Mouse (Mus musculus): ENCODE measurements around the gene Mto1.
"Not testable (repeated sequence)": the region's sequence is repeated elsewhere in the genome, so short reads cannot be mapped to it uniquely, and the experiment has no call there.

The Mto1 gene

DNA sequence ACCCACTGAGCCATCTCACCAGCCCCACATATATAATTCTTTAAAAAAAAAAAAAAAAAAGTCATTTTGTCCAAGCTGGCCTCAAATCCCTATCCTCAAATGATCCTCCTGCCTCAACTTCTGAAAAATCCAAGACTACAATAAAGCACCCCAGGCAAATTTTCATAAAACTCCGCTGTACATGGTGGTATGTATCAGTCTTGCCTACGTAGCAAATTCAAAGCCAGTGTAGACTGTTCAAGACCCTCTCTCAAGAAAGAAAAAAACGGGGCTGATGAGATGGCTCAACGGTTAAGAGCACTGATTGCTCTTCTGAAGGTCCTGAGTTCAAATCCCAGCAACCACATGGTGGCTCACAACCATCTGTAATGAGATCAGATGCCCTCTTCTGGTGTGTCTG lies 27.9 kb downstream of the Mto1 start:
- no peak for DNase-seq (ENCODE audit: low spot score)

DNA sequence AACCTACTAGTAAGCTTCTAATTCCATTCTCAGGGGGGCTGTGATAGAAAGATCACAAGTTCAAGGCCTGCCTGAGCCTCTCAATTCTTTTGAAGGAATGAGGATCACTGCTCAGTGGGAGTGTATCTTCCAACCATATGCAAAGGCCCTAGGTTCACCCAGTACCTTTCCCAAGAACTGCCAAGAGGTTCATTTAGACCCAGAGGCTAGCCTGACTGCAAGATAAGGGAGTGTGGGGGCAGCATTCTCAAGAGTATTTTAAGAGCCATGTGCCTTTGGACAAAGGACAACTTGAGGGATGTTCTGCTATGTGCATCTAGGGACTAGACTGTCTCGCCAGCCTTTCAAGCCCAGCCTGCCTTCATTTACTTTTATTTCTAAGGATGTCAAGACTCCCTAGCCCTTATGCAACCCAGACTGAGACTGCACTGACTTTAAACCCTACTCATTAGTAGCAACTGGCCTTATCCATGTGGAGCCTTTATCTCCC lies 28.6 kb downstream of the Mto1 start:
- no peak for DNase-seq (ENCODE audit: low spot score)

DNA sequence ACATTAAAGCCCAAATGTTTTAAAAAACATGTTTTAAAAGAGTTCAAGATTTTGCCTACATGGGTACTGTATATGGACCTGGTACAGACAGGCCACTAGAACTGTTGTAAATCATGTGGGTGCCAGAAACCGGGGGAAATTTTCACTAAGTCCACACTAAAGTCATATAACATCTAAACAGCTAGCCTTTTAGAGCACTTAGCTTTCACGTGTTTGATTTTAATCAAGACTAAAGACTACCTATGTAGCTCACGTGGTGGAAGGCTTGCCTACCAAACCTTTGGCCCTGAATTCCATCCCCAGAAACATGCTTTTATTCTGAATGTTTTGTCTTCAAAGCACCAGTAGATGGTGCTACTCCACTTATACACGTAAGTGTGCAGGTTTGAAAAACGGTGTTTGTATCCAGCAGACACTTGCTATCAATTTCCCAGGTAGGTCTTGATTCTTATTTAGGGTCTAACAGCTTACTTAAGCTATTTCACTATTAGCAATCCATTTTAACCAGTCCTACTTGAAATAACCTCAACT lies 29.1 kb downstream of the Mto1 start:
- DNase-seq (ENCODE audit: low spot score), result no peak

DNA sequence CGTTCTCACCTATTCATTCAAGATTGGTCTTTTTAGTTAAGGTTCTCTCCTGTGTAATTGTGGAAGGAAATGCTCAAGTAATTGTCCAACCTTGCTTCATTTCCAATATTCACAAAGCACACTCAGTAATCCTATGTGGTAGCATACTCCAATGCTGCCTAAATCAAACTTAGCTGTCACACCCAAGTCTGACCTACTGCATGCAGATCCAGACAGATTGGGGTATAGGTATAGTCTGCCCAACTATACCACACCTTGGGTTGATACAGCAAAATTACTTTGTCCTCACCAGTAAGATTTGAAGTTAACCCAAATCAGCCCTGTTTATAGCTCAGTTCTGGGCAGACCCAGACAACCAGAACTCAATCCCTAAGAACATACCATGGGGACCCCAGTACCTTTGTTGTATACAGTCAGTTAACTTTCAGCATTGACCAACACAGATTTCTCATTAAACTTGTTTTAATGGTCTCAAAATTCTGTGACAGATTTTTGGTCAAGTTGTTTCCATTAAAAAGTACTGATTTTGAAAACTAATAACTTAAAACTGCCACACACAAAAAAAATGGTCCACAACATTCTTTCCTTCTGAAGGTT lies 30.1 kb downstream of the Mto1 start:
- not testable (repeated sequence) for DNase-seq (ENCODE audit: low spot score)

DNA sequence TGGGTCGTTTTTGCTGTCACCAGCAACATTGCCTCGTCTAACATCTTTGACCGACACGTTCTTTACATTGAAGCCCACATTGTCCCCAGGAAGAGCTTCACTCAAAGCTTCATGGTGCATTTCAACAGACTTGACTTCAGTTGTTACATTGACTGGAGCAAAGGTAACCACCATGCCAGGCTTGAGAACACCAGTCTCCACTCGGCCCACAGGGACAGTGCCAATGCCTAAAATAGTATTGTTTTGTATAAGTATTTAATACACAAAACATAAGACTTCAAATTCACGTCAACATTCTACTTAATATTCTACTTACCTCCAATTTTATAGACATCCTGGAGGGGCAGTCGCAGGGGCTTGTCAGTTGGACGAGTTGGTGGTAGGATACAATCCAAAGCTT lies 31.3 kb downstream of the Mto1 start:
- not testable (repeated sequence) for DNase-seq (ENCODE audit: low spot score)

DNA sequence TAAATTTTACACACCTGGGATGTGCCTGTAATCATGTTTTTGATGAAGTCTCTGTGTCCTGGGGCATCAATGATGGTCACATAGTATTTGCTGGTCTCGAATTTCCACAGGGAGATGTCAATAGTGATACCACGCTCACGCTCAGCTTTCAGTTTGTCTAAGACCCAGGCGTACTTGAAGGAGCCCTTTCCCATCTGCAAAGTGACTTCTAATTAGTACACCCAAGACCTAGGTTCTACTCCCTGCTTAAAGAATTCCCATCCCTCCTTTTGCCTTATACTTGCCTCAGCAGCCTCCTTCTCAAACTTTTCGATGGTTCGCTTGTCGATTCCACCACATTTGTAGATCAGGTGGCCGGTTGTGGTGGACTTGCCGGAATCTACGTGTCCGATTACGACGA lies 32.2 kb downstream of the Mto1 start:
- not testable (repeated sequence) for DNase-seq (ENCODE audit: low spot score)

GRCm38 (mm10) chr9:78480706-78481358 lies 32.8 kb downstream of the Mto1 start:
- peak; percentile 55 for DNase-seq (ENCODE audit: low spot score)

- DNase-seq (ENCODE audit: low spot score), result peak; percentile 98
Measured at GRCm38 (mm10) chr9:78481423-78482331, 33.7 kb downstream of the Mto1 start.

- no peak for DNase-seq (ENCODE audit: low spot score)
Measured at GRCm38 (mm10) chr9:78482386-78482785, 34.4 kb downstream of the Mto1 start.

DNA sequence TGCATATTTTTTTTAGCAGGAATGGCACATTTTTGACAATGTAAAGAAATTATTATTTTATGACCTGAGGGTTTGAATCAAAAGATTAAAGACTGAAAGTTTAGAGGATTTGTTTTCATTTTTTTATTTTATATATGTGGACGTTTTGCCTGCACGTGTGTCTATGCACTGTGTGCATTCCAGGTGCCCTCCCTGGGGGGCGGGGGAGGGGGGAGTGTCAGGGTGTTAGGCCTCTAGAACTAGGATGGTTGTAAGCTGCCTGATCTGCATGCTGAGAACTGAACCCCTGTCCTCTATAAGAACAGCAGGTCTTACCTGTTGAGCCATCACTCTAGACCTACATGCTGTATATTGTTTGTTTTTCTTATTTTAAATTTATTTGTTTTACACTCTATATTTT lies 36.7 kb downstream of the Mto1 start:
- no peak for DNase-seq (ENCODE audit: low spot score)

GRCm38 (mm10) chr9:78488021-78488420 lies 40.0 kb downstream of the Mto1 start:
- not testable (repeated sequence) for DNase-seq (ENCODE audit: low spot score)

DNA sequence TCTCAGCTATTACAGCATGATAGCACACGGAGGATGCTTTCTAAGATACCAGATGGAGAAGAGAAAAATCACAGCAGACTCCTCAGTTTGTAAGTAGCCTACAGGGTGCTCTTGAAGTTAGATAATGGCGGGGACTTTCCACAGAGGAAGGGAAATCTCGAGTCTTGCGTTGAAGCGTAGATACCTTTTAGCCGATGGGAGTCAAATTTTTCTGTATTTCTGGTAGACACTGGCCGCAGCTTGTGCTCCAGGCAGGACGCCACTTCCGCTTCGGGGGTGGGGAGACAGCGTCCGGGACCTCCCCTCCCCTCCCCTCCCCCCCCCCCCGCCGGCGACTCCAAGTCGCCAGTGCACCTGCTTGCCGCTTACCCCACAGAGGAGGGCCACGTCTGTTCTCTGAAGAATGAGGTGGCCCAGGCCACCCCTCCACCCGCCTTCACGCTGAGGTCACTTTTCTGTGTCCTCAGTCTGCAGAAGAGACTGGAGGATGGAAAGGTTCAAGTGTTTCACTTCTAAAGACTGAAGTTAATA lies 40.9 kb downstream of the Mto1 start, which contains the start of gene Eef1a1:
Eef1a1 (minus strand) TSS at position 262 of the 531 bp plus-strand sequence.
- DNase-seq (ENCODE audit: low spot score), result peak; percentile 35

- no peak for DNase-seq (ENCODE audit: low spot score)
Measured at GRCm38 (mm10) chr9:78491169-78491568, 43.2 kb downstream of the Mto1 start.

DNA sequence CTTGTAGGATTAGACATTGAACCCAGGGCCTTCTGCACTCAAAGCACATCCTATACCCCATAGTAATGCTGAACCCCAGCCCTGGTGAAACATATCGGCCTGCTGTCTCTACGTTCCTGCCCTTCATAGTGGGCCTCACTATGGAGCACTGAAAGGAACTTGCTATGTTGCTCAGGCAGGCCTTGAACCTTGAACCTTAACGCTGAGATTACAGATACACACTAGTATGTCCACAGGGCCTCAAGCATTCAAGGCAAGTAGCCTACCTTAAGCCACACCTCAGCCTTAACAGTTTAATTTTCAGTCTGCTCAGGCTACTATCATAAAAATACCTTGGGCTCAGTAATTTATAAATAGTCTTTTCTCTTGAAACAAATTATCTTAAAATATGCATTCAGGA lies 44.2 kb downstream of the Mto1 start:
- DNase-seq (ENCODE audit: low spot score), result no peak

- DNase-seq (ENCODE audit: low spot score), result no peak
Measured at GRCm38 (mm10) chr9:78493171-78493570, 45.2 kb downstream of the Mto1 start.

GRCm38 (mm10) chr9:78500386-78500785 lies 52.4 kb downstream of the Mto1 start:
- no peak for DNase-seq (ENCODE audit: low spot score)

- no peak for DNase-seq (ENCODE audit: low spot score)
Measured at GRCm38 (mm10) chr9:78501284-78501683, 53.3 kb downstream of the Mto1 start.

- no peak for DNase-seq (ENCODE audit: low spot score)
Measured at GRCm38 (mm10) chr9:78503223-78504079, 55.4 kb downstream of the Mto1 start.

DNA sequence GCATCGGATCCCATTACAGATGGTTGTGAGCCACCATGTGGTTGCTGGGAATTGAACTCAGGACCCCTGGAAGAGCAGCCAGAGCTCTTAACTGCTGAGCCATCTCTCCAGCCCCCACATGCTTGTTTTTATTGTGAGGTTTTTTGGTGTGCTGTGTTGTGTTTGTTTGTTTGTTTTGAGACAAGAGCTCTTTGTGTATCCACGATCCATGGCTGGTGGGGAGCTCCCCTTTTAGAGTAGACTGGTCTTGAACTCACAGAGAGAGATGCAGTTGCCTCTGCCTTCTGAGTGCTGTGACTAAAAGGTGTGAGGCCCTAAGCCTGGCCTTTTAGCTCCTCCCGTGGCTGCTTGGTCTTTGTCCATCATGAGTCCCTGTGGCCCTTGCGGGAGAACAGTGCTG lies 56.1 kb downstream of the Mto1 start:
- no peak for DNase-seq (ENCODE audit: low spot score)

GRCm38 (mm10) chr9:78504679-78505078 lies 56.7 kb downstream of the Mto1 start:
- no peak for DNase-seq (ENCODE audit: low spot score)

GRCm38 (mm10) chr9:78505223-78505622 lies 57.2 kb downstream of the Mto1 start:
- DNase-seq (ENCODE audit: low spot score), result no peak

Measured in ovary, adult 18-20 months (tissue).